Mouse (Mus musculus): ENCODE data around the gene Olfr368. TPM values are rescaled to one million over a fixed set of nuclear protein-coding genes. Genes with fewer than 3 reads are reported as not detected.

Gene Olfr368
- total RNA-seq (2021), result not detected in 2 replicates
- long read RNA-seq, experiment 1, result 0 reads
- long read RNA-seq, experiment 2, result 0 reads

- DNase-seq, result no peak
Observed at GRCm38 (mm10) chr2:37326215-37326614, at the start of gene Olfr368. TSS of gene Olfr368 (plus strand) at chr2:37326515.

- no peak for DNase-seq
Observed at GRCm38 (mm10) chr2:37333321-37333720, 7.0 kb downstream of the Olfr368 start.

- DNase-seq, result peak; percentile 71
Observed at GRCm38 (mm10) chr2:37338497-37339187, 12.3 kb downstream of the Olfr368 start.

GRCm38 (mm10) chr2:37351671-37352070 is 25.4 kb downstream of the Olfr368 start:
- DNase-seq, result peak; percentile 9

GRCm38 (mm10) chr2:37355571-37355970 is 29.3 kb downstream of the Olfr368 start:
- no peak for DNase-seq

GRCm38 (mm10) chr2:37358633-37359540 is 32.6 kb downstream of the Olfr368 start, which contains the start of gene Pdcl:
TSS of gene Pdcl (minus strand) at chr2:37359332.
- peak; percentile 95 for DNase-seq

- no peak for DNase-seq
Observed at GRCm38 (mm10) chr2:37359908-37360307, 33.6 kb downstream of the Olfr368 start.

GRCm38 (mm10) chr2:37370651-37371050 is 44.3 kb downstream of the Olfr368 start:
- no peak for DNase-seq

- no peak for DNase-seq
Observed at GRCm38 (mm10) chr2:37376018-37376417, 49.7 kb downstream of the Olfr368 start.

GRCm38 (mm10) chr2:37380189-37380588 is 53.9 kb downstream of the Olfr368 start:
- DNase-seq, result peak; percentile 77

Other genes with a start within 250 kb of the Olfr368 start
- gene Olfr361, start 237.2 kb upstream of the Olfr368 start, total RNA-seq (2021), result not detected in 2 replicates
- gene Olfr362, start 208.6 kb upstream of the Olfr368 start, total RNA-seq (2021), result not detected in 2 replicates
- not detected in 2 replicates for gene Olfr364-ps1, start 187.2 kb upstream of the Olfr368 start, total RNA-seq (2021)
- gene Olfr365, start 138.3 kb upstream of the Olfr368 start, total RNA-seq (2021), result not detected in 2 replicates
- not detected in 2 replicates for gene Olfr366, start 114.9 kb upstream of the Olfr368 start, total RNA-seq (2021)
- gene Pdcl, start 32.8 kb downstream of the Olfr368 start, total RNA-seq (2021), result 40.4 and 44.8 TPM in 2 replicates
- 41.5 and 43.7 TPM in 2 replicates for gene Rc3h2, start 96.4 kb downstream of the Olfr368 start, total RNA-seq (2021)
- 8.8 and 10.7 TPM in 2 replicates for gene Zbtb26, start 116.6 kb downstream of the Olfr368 start, total RNA-seq (2021)
- gene Zbtb6, start 116.7 kb downstream of the Olfr368 start, total RNA-seq (2021), result 12.0 and 13.6 TPM in 2 replicates
- 60.4 and 61.6 TPM in 2 replicates for gene Rabgap1, start 116.8 kb downstream of the Olfr368 start, total RNA-seq (2021)
- gene Gpr21, start 189.8 kb downstream of the Olfr368 start, total RNA-seq (2021), result 1.1 and 1.6 TPM in 2 replicates